Mouse (Mus musculus) stomach, postnatal 0 days (tissue): ENCODE measurements at regions not wholly inside any gene's neighbourhood (a gene's known extent, or its start where the extent isn't known, plus 50 kb on each side); places are given as distances from the start of the nearest gene placed in this dataset.

ENCODE experiments used
- ATAC-seq: fragments of 200-750 bp; cut with Nextera tagmentation; 2 replicates; pipeline ENCODE4 v1.8.0; 2017; ENCODE audit not compliant: low FRiP score, low TSS enrichment
- DNase-seq: peaks from one replicate; pipeline ENCODE4 v3.0.0-alpha.2; 2016; ENCODE audit warnings: low spot score
- H3K27ac ChIP-seq: fragments of 300-500 bp; sonication (generic); replicated peaks from 2 replicates; pipeline ENCODE4 v1.5.1; 2014; ENCODE audit warnings: mild to moderate bottlenecking, control low read depth
- H3K27me3 ChIP-seq: fragments of 300-500 bp; sonication (generic); 2 replicates; pipeline ENCODE4 v1.6.1; 2014; ENCODE audit warnings: low read length; ENCODE audit not compliant: control insufficient read depth, insufficient read depth
- H3K36me3 ChIP-seq: fragments of 300-500 bp; sonication (generic); 2 replicates; pipeline ENCODE4 v1.6.1; 2014; ENCODE audit warnings: low read length, mixed read lengths; ENCODE audit not compliant: control insufficient read depth, insufficient read depth
- H3K4me1 ChIP-seq: fragments of 300-500 bp; sonication (generic); replicated peaks from 2 replicates; pipeline ENCODE4 v1.6.1; 2014; ENCODE audit warnings: antibody characterized with exemption; ENCODE audit not compliant: control insufficient read depth, insufficient read depth
- H3K4me2 ChIP-seq: fragments of 300-500 bp; sonication (generic); replicated peaks from 2 replicates; pipeline ENCODE4 v1.6.1; 2014; ENCODE audit warnings: low read depth, mild to moderate bottlenecking, control low read depth, moderate library complexity
- H3K4me3 ChIP-seq: fragments of 300-500 bp; sonication (generic); 2 replicates; pipeline ENCODE4 v1.5.1; 2014; ENCODE audit warnings: low read depth, low read length, control low read depth
- H3K9ac ChIP-seq: fragments of 300-500 bp; sonication (generic); 2 replicates; pipeline ENCODE4 v1.6.1; 2014; ENCODE audit warnings: mild to moderate bottlenecking, low read length, control low read depth, mixed read lengths
- H3K9me3 ChIP-seq: fragments of 300-500 bp; sonication (generic); 2 replicates; pipeline ENCODE4 v1.6.1; 2016; ENCODE audit warnings: low read length; ENCODE audit not compliant: control insufficient read depth
- CTCF ChIP-seq: IDR thresholded peaks from 2 replicates; pipeline ENCODE4 v1.5.1; 2016; ENCODE audit warnings: antibody characterized with exemption, low read depth, mild to moderate bottlenecking, moderate library complexity
- EP300 ChIP-seq: optimal IDR thresholded peaks from 2 replicates; pipeline ENCODE3; 2016; ENCODE audit warnings: antibody characterized with exemption
- WGBS: fragments of 180-500 bp; shearing (Covaris S2); extraction: QIAGEN DNeasy Blood & Tissue Kit; methylation state at CpG from one replicate; pipeline ENCODE4 v1.1.7; 2014; 5-methylcytosine and 5-hydroxymethylcytosine counted together

DNA sequence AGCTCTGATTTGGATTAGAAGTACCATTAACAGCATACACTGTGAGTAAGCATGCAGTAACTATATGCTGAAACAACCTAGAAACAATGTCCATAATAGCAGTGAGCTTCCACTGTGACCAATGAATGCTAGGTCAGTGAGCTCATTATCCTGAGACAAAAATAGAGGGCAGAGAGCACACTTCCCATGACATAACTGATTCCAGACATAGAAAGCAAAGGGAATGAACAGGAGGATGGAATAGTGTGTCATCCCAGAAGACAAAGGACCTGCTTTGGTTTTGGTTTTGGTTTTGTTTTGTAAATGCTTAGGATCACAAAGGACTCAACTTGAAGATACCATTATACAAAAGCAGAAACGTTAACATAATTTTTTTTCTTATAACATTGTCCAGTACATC, 150.8 kb upstream of the Nr3c2 start:
- DNase-seq (no peak), ATAC-seq (no peak)
- Histone ChIP-seq H3K9me3 (no peaks in the 10 kb centered on the region), H3K27ac (no peak overlapping the region), H3K4me1 (no peaks in the 10 kb centered on the region), H3K9ac (no peak overlapping the region), H3K4me2 (no peak overlapping the region), H3K36me3 (no peaks in the 10 kb centered on the region), H3K27me3 (no peaks in the 10 kb centered on the region), H3K4me3 (no peak overlapping the region)
- TF ChIP-seq CTCF (no peak), EP300 (no peak)
- whole genome bisulfite sequencing: 53% methylated on average over 1 of the region's 1 CpGs

DNA sequence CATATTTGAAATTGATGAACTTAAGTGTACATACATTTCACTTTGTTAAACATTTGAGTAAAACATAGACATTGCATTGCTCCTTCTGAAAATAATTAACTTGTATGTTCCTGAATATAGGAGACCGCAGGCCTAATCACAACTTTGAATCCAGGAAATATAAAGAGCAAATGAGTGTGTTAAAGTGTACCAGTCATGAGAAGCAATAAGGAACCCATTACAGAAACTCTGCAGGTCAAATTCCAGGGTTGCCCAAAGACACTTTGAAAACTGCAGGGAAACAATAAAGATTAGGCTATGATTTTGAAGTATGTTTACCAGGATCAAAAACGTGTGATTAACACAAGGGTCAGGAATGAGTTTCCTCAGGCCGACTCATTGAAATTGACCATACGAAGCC, 149.0 kb upstream of the Nr3c2 start:
- Histone ChIP-seq H3K9ac (no peak overlapping the region), H3K27me3 (no peaks in the 10 kb centered on the region), H3K4me2 (no peak overlapping the region), H3K9me3 (no peaks in the 10 kb centered on the region), H3K27ac (no peak overlapping the region), H3K4me3 (no peak overlapping the region), H3K4me1 (no peaks in the 10 kb centered on the region), H3K36me3 (no peaks in the 10 kb centered on the region)
- TF ChIP-seq CTCF (no peak), EP300 (no peak)
- WGBS: 60% methylated on average over 4 of the region's 4 CpGs
- DNase-seq (no peak), ATAC-seq (no peak)

DNA sequence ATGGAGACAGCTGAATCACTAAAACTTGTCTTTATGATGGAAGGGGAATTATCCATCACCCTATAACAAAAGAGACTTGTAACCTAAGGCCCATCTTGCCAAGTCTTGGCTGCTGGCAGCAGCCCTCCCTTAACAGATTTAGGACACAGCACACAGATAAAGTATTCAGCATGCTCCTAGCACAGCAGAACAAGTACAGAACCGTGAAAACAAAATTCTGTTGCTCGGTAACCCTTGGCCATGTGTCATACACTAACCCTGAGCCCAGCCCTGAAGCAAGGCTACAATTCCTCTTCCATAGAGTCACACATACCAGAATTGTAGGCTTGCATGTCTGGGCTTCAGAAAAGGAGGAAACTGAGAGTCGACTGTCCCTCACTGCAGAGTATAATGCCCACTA, 145.1 kb upstream of the Nr3c2 start:
- DNase-seq: no peak

DNA sequence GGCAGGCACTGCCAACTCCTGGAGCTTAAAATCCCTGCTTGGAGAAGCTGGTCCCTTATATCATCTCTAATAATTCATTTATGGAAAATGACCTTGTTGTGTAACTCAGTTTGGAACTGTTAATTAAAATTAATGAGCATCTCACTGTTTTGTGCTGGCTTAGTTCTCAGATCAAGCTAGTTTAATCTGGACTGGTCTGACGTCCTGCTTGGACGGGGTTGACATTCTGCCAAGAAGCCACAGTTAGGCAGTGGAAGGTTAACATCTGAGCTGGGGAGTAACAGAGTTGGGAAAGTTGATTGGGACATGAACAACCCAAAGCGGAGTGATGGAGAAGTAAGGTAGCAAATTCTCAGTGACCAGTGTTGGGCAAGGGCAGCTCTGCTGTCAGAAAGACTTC, 135.0 kb upstream of the Nr3c2 start:
- H3K36me3 ChIP-seq: no peaks in the 10 kb centered on the region
- DNase-seq (no peak), ATAC-seq (no peak)
- H3K4me1 ChIP-seq: no peaks in the 10 kb centered on the region
- no peak overlapping the region for H3K4me3 ChIP-seq
- no peaks in the 10 kb centered on the region for H3K9me3 ChIP-seq
- WGBS: 59% methylated on average over 3 of the region's 3 CpGs
- no peaks in the 10 kb centered on the region for H3K27me3 ChIP-seq
- no peak overlapping the region for H3K9ac ChIP-seq
- no peak overlapping the region for H3K27ac ChIP-seq
- TF ChIP-seq CTCF: no peak
- TF ChIP-seq EP300: no peak
- no peak overlapping the region for H3K4me2 ChIP-seq

More for the DNA sequence above, 145.1 kb upstream of the Nr3c2 start:
- H3K9ac ChIP-seq: no peak overlapping the region
- H3K4me3 ChIP-seq: no peak overlapping the region
- 52% methylated on average over 3 of the region's 3 CpGs for WGBS
- no peaks in the 10 kb centered on the region for H3K36me3 ChIP-seq
- no peaks in the 10 kb centered on the region for H3K4me1 ChIP-seq
- no peak overlapping the region for H3K27ac ChIP-seq
- no peaks in the 10 kb centered on the region for H3K27me3 ChIP-seq
- no peak overlapping the region for H3K4me2 ChIP-seq
- no peaks in the 10 kb centered on the region for H3K9me3 ChIP-seq
- no peak for ATAC-seq
- TF ChIP-seq EP300 (no peak), CTCF (no peak)

DNA sequence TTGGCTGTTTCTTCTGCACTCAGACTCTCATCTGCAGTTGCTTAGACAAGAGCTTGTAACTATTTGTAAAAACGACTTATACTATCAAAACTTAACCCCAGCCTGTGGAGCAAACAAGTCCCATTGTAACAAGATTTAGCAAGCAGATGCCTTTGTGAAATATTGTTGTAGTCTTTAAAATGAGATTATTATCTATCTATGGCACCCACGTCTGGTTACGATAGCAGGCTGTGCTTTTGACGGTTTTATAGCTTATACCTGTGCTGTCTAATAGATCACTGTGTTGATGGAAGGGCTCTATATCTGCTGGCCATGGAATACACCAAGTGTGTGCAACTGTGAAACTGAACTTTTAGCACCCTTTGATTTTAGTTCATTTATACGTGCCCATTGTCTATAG, 130.9 kb upstream of the Nr3c2 start:
- no peaks in the 10 kb centered on the region for H3K4me1 ChIP-seq

DNA sequence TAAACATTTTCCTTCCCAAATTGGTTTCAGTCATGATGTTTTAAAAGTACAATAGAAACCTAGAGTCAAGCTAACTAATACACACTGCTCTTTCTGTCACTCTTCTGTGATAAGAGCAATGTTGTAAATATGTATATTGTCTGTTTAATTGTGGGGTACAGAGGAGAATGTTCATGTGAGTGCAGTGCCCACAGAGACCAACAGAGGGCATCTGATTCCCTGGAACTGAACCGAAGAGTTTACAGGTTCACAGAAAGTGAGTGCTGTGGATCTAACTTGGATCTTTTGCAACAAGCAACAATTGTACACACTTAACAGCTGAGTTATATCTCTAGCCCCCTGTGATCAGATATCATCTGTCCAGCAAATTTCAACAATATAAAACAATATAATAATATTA, 111.5 kb upstream of the Nr3c2 start:
- WGBS: 74% methylated on average over 1 of the region's 1 CpGs
- H3K4me1 ChIP-seq: no peaks in the 10 kb centered on the region
- no peak for TF ChIP-seq EP300
- TF ChIP-seq CTCF: peak; percentile 37
- no peak for ATAC-seq
- no peak overlapping the region for H3K27ac ChIP-seq
- no peaks in the 10 kb centered on the region for H3K36me3 ChIP-seq
- no peak overlapping the region for H3K4me2 ChIP-seq
- H3K4me3 ChIP-seq: no peak overlapping the region
- H3K27me3 ChIP-seq: no peaks in the 10 kb centered on the region
- H3K9ac ChIP-seq: no peak overlapping the region
- DNase-seq: no peak
- H3K9me3 ChIP-seq: no peaks in the 10 kb centered on the region

More for the DNA sequence above, 130.9 kb upstream of the Nr3c2 start:
- WGBS: 81% methylated on average over 5 of the region's 5 CpGs
- no peak for ATAC-seq
- TF ChIP-seq EP300: no peak
- no peak for TF ChIP-seq CTCF
- Histone ChIP-seq H3K36me3 (no peaks in the 10 kb centered on the region), H3K4me3 (no peak overlapping the region), H3K27me3 (no peaks in the 10 kb centered on the region), H3K27ac (no peak overlapping the region), H3K9me3 (no peaks in the 10 kb centered on the region), H3K9ac (no peak overlapping the region), H3K4me2 (no peak overlapping the region)
- DNase-seq: no peak
